Mouse (Mus musculus): ENCODE results near the gene Cr1l.

Cr1l gene

GRCm38 (mm10) chr1:195130953-195131674, at the start of gene Cr1l:
Gene Cr1l (minus strand): TSS chr1:195131586.
- DNase-seq (ENCODE audit: low spot score in 2 of 2), result peak; percentile 79

GRCm38 (mm10) chr1:195175980-195176931, 44.9 kb upstream of the Cr1l start, which contains the start of gene Cr2:
Gene Cr2 (minus strand): TSS chr1:195176716.
- peak; percentile 4 for DNase-seq (ENCODE audit: low spot score in 2 of 2)

GRCm38 (mm10) chr1:195164996-195165755, 33.8 kb upstream of the Cr1l start:
- no peak for DNase-seq (ENCODE audit: low spot score in 2 of 2)

GRCm38 (mm10) chr1:195132070-195132469, 684 bp upstream of the Cr1l start:
- no peak for DNase-seq (ENCODE audit: low spot score in 2 of 2)

- no peak for DNase-seq (ENCODE audit: low spot score in 2 of 2)
These were observed 259 bp upstream of the Cr1l start for GRCm38 (mm10) chr1:195131675-195132015.

GRCm38 (mm10) chr1:195130479-195130878, 907 bp downstream of the Cr1l start:
- DNase-seq (ENCODE audit: low spot score in 2 of 2), result no peak

GRCm38 (mm10) chr1:195129867-195130266, 1.5 kb downstream of the Cr1l start:
- no peak for DNase-seq (ENCODE audit: low spot score in 2 of 2)

GRCm38 (mm10) chr1:195114414-195114813, 17.0 kb downstream of the Cr1l start:
- DNase-seq (ENCODE audit: low spot score in 2 of 2), result no peak

GRCm38 (mm10) chr1:195113621-195114020, 17.8 kb downstream of the Cr1l start:
- no peak for DNase-seq (ENCODE audit: low spot score in 2 of 2)

- no peak for DNase-seq (ENCODE audit: low spot score in 2 of 2)
These were observed 30.7 kb downstream of the Cr1l start for GRCm38 (mm10) chr1:195100693-195101092.

- DNase-seq (ENCODE audit: low spot score in 2 of 2), result no peak
These were observed 33.4 kb downstream of the Cr1l start for GRCm38 (mm10) chr1:195098004-195098403.

- DNase-seq (ENCODE audit: low spot score in 2 of 2), result peak; percentile 68 to 72
These were observed 39.1 kb downstream of the Cr1l start, which contains the start of gene Cd46 for GRCm38 (mm10) chr1:195092220-195092720. Gene Cd46 (minus strand): TSS chr1:195092249.

GRCm38 (mm10) chr1:195091699-195092219, 39.6 kb downstream of the Cr1l start:
- DNase-seq (ENCODE audit: low spot score in 2 of 2), result no peak

GRCm38 (mm10) chr1:195082142-195082541, 49.2 kb downstream of the Cr1l start:
- no peak for DNase-seq (ENCODE audit: low spot score in 2 of 2)

Measured in urinary bladder, adult 18-20 months (tissue).